Mouse (Mus musculus): ENCODE data around the gene Fbxw8.

The Fbxw8 gene

GRCm38 (mm10) chr5:118076721-118077592 lies 78.3 kb downstream of the Fbxw8 start:
- no peak for DNase-seq (ENCODE audit: low spot score in 2 of 2)

GRCm38 (mm10) chr5:118073213-118073773 lies 82.0 kb downstream of the Fbxw8 start:
- no peak for DNase-seq (ENCODE audit: low spot score in 2 of 2)

- no peak for DNase-seq (ENCODE audit: low spot score in 2 of 2)
These were observed 83.5 kb downstream of the Fbxw8 start for GRCm38 (mm10) chr5:118071766-118072165.

- DNase-seq (ENCODE audit: low spot score in 2 of 2): peak; percentile 82 to 85
These were observed 85.9 kb downstream of the Fbxw8 start for GRCm38 (mm10) chr5:118069315-118069714.

GRCm38 (mm10) chr5:118067984-118068494 lies 87.2 kb downstream of the Fbxw8 start:
- no peak for DNase-seq (ENCODE audit: low spot score in 2 of 2)

DNA sequence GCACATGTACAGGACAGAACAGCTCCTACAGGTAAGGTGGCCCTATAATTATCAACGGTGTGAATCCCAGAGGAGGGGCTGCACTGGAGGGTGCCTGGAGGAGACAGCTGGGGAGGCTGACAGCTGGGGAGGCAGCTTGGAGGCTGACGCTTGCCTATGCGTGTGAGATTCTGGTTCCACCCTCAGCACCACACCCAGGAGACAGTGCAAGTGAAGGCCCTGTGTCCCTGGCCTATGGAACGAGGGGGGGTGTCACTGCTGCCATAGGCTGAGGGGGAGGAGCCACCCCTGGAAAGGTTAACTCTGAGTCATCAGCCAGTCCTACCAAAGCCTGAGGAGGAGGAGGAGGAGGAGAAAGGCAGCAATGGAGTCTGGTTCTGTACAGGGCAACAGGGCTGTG lies 87.7 kb downstream of the Fbxw8 start:
- no peak for DNase-seq (ENCODE audit: low spot score in 2 of 2)

DNA sequence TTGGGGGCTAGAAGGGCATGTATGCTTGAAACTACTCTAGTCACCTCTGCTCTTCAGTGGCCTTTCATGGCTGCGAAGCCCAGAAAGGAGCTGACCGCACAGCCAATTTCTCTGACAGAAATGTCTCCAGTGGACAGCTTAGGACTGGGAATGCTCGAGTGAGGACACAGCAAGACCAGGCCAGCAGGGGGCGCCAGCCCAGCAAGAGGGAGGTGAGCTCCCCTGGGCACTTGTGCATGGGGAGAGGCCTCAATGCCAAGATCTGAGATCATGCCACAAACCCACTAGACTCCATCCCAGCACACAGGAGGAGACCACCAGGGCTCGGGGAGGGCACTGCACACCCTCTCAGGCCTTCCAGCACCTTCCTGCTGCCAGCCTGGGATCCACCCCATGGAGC lies 88.4 kb downstream of the Fbxw8 start:
- peak; percentile 66 to 67 for DNase-seq (ENCODE audit: low spot score in 2 of 2)

GRCm38 (mm10) chr5:118065516-118066255 lies 89.6 kb downstream of the Fbxw8 start:
- DNase-seq (ENCODE audit: low spot score in 2 of 2): no peak

DNA sequence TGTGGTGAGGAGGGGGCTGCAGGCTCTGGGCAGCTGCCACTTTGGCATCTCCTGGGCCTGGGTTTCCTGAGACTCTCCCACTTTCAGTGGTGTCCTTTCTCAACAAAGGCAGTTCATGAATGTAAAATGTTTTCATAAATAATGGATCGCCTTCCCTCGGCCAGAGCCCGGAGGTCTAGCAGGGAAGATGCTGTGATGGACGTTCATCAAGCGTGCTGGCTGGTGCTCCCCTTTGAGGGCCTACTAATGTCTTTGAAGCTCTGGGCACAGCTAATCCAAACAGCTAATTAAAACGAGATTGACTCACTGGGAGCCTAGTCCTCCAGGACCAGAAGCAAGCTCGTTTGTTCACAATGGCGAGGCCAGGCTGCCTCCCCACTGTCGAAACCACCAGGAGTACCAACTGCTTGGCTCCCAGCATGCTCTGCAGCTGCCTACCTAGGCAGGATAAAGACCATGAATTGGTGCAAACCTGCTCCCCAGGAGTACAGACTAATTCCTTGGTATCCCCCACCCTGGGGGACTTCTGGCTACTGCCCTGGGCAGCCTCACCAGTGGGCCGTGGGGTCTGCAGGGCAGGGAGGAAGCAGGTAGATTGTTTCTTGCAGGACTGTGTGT lies 90.9 kb downstream of the Fbxw8 start:
- no peak for DNase-seq (ENCODE audit: low spot score in 2 of 2)

DNA sequence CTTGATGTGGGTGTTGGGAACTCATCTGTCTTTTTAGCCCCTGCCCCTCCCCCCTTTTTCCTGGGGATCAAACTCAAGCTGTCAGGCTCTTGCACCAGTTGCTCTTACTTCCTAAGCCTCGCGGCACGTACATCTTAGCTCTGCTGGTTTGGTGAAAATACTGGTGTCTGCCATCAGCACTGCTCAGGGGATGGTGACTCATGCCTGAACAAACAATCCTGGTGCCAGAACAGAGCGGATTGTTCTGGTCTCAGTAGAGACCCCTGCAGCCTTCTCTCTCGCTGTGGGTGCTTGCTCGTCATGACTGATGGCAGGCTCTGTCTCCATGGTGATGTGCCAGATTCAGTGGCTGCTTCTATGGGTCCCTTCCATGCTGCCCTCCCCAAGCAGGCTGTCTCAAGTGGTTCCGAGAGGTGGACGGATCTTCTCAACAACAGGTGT lies 92.1 kb downstream of the Fbxw8 start:
- DNase-seq (ENCODE audit: low spot score in 2 of 2): no peak

DNA sequence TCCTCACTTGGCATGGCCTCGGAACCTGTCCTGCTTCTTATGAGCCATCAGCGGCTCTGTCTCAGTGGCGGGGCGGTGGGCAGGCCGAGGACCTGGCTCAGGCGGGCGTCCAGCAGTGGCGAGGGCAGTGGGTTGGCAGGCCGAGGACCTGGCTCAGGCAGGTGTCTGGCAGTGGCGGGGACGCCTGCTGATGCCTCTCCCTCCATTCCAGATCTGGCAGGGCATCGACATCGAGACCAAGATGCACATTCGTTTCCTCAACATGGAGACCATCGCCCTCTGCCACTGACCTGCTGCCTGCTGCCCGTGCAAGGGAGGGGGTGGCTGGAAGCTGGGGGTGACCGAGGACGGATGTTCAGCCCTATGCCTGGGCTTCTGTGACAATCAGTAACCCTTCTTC lies 93.9 kb downstream of the Fbxw8 start:
- DNase-seq (ENCODE audit: low spot score in 2 of 2): no peak

DNA sequence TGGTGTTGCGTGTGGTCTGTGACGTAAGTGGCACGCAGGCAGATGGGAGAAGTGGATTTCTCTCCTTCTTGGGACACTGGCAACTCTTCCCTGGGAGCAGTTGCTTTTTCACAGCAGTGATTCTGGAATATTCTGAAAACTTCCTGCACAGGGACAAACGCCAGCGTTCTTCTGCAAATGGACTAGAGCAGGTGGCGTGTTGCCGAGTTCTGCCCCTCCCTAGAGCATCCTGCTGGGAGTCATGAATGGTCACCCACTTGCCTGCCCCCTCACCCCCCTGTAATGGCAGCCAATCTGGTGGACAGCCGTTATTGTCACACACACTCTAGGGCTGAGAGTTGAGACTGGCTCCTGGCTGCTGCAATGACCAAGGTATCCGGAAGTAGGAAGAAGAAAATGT lies 95.6 kb downstream of the Fbxw8 start:
- DNase-seq (ENCODE audit: low spot score in 2 of 2): no peak

DNA sequence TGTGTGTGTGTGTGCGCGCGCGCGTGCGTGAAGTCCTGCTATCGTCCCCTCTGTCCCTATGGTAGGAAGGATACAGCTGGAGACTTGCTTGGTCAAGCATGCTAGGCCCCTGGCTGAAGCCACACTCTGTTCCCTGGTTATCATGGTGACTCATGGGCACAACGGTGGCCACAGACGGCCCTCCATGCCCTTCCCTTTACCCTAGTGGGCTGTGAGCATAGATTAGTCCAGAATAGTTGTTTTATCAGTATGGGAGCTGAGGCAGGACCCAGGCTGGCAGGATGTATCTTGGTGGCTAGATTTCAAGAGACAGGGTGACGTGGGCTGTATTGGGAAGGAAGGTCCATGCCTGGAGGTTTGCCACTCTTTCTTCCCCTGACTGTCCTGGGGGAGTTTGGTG lies 96.4 kb downstream of the Fbxw8 start:
- DNase-seq (ENCODE audit: low spot score in 2 of 2): no peak

DNA sequence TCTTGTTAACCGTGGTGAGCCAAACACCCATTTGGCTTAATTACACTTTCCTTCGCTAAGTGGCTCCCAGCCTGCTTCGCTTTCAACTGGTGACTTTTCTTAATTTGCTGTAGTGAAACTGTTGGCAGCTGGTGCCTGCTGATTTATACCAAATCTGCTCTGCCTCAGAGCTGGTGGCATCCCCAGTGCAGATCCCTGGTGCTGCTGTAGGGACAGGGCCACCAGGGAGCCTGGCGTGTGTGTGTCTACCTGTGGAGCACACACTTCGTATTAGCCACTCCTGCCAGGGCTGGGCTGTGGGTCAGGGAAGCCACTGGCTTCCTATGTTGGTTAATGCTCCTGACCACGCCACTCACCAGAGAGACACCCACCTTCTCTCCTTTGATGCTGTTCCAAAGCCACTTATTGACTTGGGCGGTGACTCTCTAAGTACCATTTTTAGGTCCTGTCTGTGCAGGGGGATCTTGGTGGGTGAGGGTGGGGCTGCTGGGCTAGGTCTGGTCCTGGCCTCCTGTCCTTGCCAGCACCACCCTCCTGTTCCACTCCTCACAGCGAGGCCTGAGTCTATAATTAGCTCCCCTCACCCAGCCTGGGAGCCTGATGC lies 97.7 kb downstream of the Fbxw8 start:
- peak in 1 of 2 experiments; percentile 51 for DNase-seq (ENCODE audit: low spot score in 2 of 2)

DNA sequence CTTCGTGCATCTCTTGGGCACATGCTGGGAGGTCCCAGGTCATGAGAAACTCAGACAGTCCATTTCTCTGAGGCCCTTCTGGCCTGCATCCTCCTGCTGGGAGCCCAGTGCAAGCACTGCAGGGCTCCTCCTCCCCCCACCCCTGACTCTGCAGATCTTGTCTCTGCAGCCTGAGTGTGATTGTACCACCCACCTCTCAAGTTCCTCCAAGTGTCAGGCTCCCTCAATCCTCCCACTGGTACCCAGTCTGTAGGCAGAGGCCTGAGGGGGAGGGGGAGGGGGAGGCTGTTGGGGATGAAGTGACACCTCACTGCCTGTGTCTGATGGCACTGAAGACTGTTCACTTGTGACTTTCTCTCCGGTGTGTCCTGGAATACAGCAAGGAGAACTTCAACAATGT lies 102.1 kb downstream of the Fbxw8 start:
- DNase-seq (ENCODE audit: low spot score in 2 of 2): no peak

GRCm38 (mm10) chr5:118051981-118052662 lies 103.1 kb downstream of the Fbxw8 start:
- no peak for DNase-seq (ENCODE audit: low spot score in 2 of 2)

DNA sequence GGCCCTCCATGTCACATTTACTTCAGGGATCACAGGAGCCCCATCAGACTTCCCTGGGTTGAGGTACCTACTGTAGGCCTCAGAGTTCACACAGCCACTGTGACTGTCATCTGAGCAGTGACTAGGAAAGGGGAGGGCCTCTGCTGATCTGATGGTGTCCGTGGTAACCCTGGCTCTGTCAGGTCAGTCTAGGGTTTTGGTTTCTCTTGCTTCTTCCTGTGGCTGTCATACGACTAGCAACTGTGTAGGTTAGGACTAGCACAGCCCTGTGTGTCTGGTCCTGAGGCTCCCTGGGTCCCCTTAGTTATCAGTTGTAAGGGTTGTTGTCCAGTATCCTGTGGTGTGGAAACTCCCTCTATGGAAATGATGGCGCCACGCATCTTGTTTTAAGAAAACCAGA lies 104.5 kb downstream of the Fbxw8 start:
- DNase-seq (ENCODE audit: low spot score in 2 of 2): no peak

DNA sequence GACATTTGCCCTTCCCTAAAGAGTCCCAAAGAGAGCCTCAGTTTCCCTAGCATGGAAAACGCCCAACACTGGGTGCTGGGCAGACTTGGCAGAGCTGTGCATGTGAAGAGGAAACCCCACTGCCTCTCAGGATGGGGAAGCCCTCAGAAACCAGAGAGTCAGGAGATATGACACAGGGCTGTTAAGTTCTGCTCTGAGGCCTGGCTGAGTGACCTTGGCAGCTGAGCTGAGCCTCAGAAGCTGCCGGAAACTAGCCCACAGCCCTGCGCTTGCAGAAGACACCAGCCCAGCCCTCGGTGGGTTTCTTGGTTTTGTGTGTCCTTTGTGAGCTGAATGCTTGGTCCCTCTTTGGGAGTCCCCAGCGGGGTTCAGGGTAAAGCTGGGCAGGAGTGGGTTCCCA lies 106.3 kb downstream of the Fbxw8 start:
- no peak for DNase-seq (ENCODE audit: low spot score in 2 of 2)

GRCm38 (mm10) chr5:118048412-118048811 lies 106.9 kb downstream of the Fbxw8 start:
- no peak for DNase-seq (ENCODE audit: low spot score in 2 of 2)

DNA sequence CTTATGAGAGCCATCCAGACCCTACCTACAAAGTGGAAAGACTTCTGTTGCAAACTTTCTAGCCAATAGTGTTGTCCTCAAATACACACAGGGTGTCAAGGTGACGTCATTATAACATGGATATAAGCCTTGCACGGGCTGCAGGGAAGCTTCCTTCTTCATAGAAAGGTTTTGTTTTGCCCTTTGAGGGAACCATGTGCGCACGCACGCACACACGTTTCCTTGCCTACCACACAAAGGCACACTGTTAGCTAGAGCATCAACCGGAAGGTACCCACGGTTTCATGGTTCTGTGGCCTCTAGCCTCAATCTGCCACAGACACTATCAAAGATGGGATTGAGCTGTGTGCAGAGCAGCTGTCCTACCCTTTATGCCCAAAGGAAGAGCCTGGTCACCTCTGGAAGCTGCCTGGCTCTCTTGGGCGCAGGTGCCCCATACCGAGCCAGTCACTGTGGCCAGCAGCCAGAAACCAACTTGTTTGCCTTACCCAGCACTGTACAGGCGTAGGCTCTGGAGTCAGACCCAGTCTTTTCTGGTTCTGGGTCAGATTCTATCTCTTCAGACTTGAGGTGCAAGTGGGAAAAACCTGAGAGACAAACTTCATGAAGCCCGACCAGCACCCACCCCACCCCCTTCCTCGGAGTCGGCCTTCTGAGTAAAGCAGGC lies 108.0 kb downstream of the Fbxw8 start:
- no peak for DNase-seq (ENCODE audit: low spot score in 2 of 2)
